Comparison of ENCODE assay signal across 16 mouse cellular contexts in the genomic region with DNA sequence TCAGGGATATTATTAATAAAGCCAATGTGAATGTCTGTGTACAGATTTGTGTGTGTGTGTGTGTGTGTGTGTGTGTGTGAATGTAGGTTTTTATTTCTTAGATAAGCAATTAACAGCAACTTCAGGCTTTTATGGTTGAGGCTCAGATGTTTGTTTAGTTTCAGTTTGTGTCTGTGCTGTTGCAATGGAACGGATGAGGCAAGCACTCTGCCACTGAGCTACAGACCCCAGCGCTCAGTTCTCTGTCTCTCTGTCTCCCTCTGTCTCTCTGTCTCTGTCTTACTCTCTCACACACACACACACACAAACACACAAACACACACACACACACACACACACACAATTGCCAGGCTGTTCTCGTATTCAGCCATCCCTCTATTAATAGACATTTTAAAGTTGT.
"Had no signal": no experiment of that assay in that cellular context is flagged by ENCODE, and none has a peak within 500 bp of the region (broad histone marks: within the 10 kb centered on the region; RNA-seq: fewer than 3 reads in every experiment).

No protein-coding gene starts in this region.

- DNase-seq: retina, postnatal 1 day; right cerebral cortex, adult 18-20 months; right cerebral cortex, postnatal 14 days; right cerebral cortex, postnatal 25 days; right cerebral cortex, postnatal 4 days; spleen, adult 18-20 months; thymus, adult 18-20 months; thymus, adult 2 months; thymus, postnatal 14 days; thymus, postnatal 25 days; thymus, postnatal 36 days; thymus, postnatal 4 days had no signal

- H3K27ac ChIP-seq: neural tube, embryonic 13.5 days; neural tube, embryonic 15.5 days; stomach, embryonic 15.5 days; stomach, postnatal 0 days had no signal

- H3K27me3 ChIP-seq: neural tube, embryonic 13.5 days; neural tube, embryonic 15.5 days; stomach, embryonic 15.5 days had no signal

- H3K4me1 ChIP-seq: neural tube, embryonic 13.5 days; neural tube, embryonic 15.5 days; stomach, embryonic 15.5 days had no signal

- H3K36me3 ChIP-seq: neural tube, embryonic 13.5 days; neural tube, embryonic 15.5 days; stomach, embryonic 15.5 days had no signal

- H3K4me2 ChIP-seq: neural tube, embryonic 13.5 days; neural tube, embryonic 15.5 days; stomach, embryonic 15.5 days had no signal

- H3K9me3 ChIP-seq: neural tube, embryonic 13.5 days; neural tube, embryonic 15.5 days; stomach, embryonic 15.5 days had no signal

- H3K9ac ChIP-seq: neural tube, embryonic 13.5 days; neural tube, embryonic 15.5 days; stomach, embryonic 15.5 days had no signal

- H3K4me3 ChIP-seq: neural tube, embryonic 13.5 days; neural tube, embryonic 15.5 days; stomach, embryonic 15.5 days had no signal
